Mouse (Mus musculus) right cerebral cortex, adult 18-20 months (tissue): ENCODE measurements around the gene Casp2.

Experiments
- DNase-seq: peaks from one replicate; pipeline ENCODE4 v3.0.0; 2022; ENCODE audit warnings: mixed read lengths

The Casp2 gene

GRCm38 (mm10) chr6:42282865-42283528 lies 18.2 kb downstream of the Casp2 start:
- no peak for DNase-seq

DNA sequence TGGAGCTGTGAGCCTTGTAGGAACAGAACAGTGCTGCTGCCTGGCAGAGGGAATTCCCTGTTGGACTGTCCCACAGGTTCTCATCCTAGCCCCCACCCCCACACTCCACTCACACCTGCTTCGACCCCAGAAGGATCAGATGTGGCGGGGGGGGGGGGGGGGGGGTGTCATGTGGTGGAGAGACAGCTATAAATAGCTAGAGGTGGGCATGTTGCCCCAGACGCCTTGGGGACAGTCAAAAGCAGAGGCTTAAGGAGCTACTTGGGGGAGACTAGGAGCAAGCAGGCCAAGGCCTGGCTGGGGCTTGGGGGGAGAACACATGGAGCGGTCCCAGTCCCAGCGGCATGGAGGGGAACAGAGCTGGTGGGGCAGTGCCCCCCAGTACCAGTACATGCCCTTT lies 21.7 kb downstream of the Casp2 start, which contains the start of gene Clcn1:
Gene Clcn1, plus strand, starts transcription at position 238 of the 400 bp plus-strand sequence.
- DNase-seq, result no peak

DNA sequence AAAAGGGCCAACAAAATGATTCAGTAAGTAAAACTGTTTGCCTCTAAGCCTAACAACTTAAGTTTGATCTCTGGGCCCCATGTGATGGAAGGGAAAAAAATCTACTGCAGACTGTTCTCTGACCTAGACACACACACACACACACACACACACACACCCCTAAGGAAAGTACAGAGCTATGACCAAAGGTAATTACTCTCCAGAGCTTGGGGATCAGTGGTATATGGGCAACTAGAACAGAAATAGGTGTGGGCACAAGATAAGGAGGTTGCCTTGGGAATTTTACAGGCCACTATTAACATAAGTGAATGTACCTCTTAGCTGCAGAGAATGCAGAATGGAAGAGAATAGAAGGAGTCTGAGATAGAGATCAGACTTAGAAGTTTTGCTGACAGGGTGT lies 22.8 kb downstream of the Casp2 start:
- no peak for DNase-seq

DNA sequence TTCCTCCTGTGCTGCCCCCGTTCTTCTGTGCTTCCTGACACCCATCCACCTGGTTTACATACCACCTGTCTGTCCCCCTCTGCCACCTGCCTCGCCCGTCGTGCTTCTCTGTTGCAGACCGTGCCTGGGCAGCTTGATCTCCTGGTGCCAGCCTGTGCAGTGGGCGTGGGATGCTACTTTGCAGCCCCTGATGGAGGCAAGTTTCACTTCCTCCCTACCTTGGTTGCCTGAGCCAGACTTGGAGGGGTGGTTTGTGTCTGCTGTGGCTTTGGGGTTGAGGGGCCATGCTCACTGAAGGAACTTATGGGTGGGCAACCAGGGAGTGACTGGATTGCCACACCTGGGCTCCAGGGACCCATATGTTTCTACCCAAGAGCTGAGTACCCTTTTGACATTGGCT lies 28.5 kb downstream of the Casp2 start:
- DNase-seq, result no peak

DNA sequence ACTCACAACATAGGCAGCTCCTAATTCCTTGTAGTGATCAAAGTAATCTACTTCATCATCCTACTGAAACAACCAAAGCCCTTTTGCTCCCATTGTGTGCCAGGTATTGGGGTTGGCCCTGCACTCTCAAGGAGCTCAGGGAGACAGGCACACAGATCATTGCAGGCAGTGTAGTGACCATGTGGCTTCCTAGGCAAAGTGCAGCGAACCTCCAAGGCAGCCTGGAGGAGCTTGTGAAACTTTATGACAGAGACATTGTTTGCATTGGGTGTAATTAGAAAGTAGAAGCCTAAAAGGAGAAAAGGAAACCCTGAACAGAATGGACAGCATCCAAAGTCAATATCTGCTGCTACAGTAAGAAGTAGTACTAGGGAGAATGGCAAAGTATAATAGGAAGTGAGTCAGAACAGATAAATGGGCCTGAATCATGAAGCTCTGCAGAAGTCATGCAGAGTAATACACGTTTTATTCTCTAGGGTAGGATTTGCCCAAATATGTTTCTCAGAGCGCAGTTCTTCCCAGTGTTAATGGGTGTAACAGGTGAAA lies 30.8 kb downstream of the Casp2 start:
- DNase-seq, result no peak

- no peak for DNase-seq
Measured at GRCm38 (mm10) chr6:42299362-42299761, 34.6 kb downstream of the Casp2 start.

DNA sequence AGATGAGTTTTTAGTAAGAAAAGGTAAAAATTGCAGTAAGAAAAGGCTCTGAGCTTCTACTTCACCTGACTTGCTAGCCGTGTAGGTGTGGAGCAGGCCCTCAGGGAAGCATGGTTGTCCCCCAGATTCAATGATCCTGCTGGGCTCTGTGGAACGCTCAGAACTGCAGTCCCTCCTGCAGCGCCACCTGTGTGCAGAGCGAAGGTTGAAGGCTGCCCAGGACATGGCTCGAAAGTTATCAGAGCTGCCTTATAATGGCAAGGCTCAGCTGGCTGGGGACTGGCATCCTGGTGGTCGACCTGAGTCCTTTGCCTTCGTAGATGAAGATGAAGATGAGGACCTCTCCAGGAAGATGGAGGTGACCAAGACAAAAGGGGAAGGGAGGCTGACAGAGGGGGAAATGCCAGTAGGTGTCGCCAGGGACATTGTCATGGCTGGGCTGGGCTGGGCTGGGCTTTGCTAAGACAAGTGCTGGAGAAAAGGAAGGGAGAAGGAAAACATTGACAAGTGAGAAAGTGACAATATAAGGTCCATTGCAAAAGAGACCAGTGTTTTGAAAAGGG lies 45.1 kb downstream of the Casp2 start:
- DNase-seq, result no peak

- DNase-seq, result no peak
Measured at GRCm38 (mm10) chr6:42310427-42311053, 45.8 kb downstream of the Casp2 start.

DNA sequence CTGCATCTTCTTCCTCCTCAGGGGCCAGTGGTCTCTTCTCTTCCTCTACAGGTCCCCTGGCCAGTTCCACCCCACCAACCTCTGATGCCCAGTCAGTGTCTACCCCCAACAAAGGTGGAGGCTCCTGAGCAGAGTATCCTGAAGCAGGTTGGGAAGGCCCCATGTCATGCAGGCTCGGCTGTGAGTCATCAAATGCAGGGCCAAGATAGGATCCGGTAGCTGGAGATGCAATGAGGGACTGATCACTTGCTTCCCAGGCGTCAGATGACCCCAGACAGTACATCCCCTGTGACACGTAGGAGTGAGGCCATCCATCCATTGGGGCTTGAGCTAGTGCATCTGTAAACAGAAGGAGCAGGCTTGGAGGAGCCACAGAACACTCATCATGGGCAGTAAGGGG lies 53.5 kb downstream of the Casp2 start:
- DNase-seq, result no peak

GRCm38 (mm10) chr6:42323371-42324066 lies 58.7 kb downstream of the Casp2 start:
- DNase-seq, result no peak

GRCm38 (mm10) chr6:42324067-42324481 lies 59.3 kb downstream of the Casp2 start:
- peak; percentile 41 for DNase-seq

DNA sequence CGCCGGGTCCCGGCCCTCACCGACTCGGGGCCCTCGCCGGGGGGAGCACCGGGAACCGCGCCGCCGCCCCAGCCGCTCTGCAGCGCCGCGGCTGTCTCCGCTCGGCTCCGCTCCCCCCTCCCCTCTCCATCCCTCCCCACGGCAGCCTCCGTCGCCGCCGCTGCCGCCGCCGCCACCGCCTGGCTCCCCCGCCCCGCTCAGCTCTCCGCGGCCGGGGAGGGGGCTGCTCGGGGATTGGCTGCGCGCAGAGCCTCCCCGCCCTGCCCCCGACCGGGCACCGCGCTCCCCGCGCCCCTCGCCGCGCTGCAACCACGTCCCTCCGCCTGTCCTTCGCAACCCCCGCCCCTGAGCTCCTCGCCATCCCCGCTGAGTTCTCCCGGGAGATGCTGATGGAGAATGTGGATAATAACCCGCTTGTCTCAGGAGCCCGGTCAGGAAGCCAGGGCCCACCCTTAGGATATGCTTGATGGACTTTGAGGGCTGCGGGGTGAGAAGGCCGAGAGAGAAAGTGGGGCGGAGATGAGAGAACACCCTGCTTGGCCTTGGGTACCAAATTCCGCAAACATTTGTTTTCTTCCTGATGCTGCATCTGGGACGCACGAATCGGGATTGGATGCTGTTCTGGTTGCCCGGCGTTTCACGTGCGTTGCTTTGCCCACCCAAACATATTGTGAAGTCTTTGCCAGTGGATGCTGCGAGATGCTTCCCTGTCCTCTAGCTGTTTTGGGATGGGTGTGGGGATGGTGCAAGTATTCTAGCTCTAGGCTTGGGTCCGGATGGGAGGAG lies 59.9 kb downstream of the Casp2 start, which contains the start of gene Fam131b:
Gene Fam131b, minus strand, starts transcription at position 162 of the 786 bp plus-strand sequence.
- DNase-seq, result peak; percentile 85

DNA sequence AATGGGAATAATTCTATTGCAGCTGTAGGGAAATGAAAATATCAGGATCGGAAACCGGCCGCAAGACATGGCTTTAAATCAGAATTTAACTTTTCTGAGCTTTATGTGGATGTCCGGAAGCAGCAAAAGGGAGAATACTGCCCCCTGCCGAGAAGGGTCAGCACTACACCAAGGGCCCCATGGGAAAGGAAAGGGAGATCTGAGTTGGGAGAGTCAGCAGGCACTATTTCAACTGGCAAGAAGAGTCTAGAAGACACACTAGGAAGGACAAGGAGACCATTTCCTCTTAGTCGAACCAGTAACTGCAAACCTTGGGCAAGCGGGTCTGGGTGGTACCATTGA lies 60.5 kb downstream of the Casp2 start:
- peak; percentile 86 for DNase-seq

DNA sequence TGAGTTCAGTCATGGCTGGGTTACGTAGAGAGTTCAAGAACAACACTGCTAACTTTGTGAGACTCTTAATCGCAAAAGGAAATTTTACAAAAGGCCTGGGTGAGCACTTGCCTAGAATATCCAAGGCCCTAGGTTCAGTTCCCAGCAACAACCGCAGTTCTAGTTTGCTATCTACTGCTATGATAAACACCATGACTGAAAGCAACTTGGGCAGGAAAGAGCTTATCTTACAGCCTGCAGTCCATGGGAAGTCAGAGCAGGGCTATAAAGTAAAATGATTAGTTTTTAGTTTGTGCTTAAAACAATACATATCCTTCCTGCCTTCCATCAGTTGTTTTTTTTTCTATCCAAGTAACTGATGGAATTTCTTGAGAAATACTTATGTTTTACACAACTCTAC lies 61.7 kb downstream of the Casp2 start:
- DNase-seq, result no peak

- DNase-seq, result no peak
Measured at GRCm38 (mm10) chr6:42328757-42329156, 64.0 kb downstream of the Casp2 start.

DNA sequence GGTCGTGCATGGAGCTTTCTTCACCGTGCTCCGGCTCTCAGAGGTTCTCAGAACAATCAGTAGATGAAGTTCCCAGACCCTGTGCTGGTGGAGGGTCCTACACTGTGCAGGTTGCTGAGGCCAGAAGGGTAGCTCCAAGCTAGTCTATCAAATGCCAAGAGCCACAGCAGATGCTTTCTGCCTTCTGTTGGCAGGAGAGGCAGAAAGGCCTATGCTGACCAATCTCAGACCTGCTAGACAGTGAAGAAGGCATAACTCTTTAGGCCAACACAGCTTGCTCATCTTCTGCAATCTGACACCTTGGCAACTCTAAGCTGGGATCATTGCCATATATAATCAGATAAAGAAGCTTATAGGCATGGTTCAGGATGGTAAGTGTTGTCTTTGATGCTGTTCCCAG lies 65.4 kb downstream of the Casp2 start:
- no peak for DNase-seq

DNA sequence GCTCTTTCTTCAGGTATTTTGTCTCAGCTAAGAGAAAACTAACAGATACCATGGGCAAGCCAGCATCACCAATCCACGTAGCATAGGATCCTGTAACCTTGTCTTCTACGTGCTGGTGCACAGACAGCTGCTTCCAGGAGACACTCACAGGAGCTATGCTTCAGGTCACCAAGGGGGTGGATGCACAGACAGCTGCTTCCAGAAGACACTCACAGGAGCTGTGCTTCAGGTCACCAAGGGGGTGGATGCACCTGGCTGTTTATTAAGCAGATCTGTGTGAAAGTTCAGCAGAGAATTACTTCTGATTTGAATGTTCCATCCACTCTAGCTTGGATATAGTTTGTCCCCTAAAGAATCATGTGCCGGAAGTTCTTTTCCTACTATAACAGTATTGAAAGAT lies 66.2 kb downstream of the Casp2 start:
- DNase-seq, result no peak
